Mouse (Mus musculus) forebrain, embryonic 15.5 days (tissue): ENCODE results near the gene Asap3. TPM values are rescaled to one million over a fixed set of nuclear protein-coding genes. Genes with fewer than 3 reads are reported as not detected.
A peak's percentile ranks its signal among the peaks of the same experiment; 100 is the strongest.

Experiments
- ATAC-seq: fragments of 200-750 bp; cut with Nextera tagmentation; replicated peaks from 2 replicates; pipeline ENCODE4 v1.8.0; 2017; ENCODE audit warnings: mild to moderate bottlenecking, moderate TSS enrichment, moderate library complexity
- H3K27ac ChIP-seq: fragments of 300-500 bp; sonication (generic); replicated peaks from 2 replicates; pipeline ENCODE4 v1.5.1; 2015; ENCODE audit warnings: mild to moderate bottlenecking, inconsistent platforms
- H3K27me3 ChIP-seq: fragments of 300-500 bp; sonication (generic); 2 replicates; pipeline ENCODE4 v1.6.1; 2015; ENCODE audit warnings: inconsistent platforms
- H3K36me3 ChIP-seq: fragments of 300-500 bp; sonication (generic); 2 replicates; pipeline ENCODE4 v1.6.1; 2015; ENCODE audit warnings: mild to moderate bottlenecking, inconsistent platforms
- H3K4me1 ChIP-seq: fragments of 300-500 bp; sonication (generic); 2 replicates; pipeline ENCODE4 v1.6.1; 2015; ENCODE audit warnings: inconsistent platforms
- H3K4me2 ChIP-seq: fragments of 300-500 bp; sonication (generic); replicated peaks from 2 replicates; pipeline ENCODE4 v1.6.1; 2015; ENCODE audit warnings: mild to moderate bottlenecking, inconsistent platforms
- H3K4me3 ChIP-seq: fragments of 300-500 bp; sonication (generic); 2 replicates; pipeline ENCODE4 v1.5.1; 2015; ENCODE audit warnings: mild to moderate bottlenecking, inconsistent platforms
- H3K9ac ChIP-seq: fragments of 300-500 bp; sonication (generic); replicated peaks from 2 replicates; pipeline ENCODE4 v1.6.1; 2015; ENCODE audit warnings: mild to moderate bottlenecking, inconsistent platforms
- H3K9me3 ChIP-seq: fragments of 300-500 bp; sonication (generic); 2 replicates; pipeline ENCODE4 v1.6.1; 2016; ENCODE audit warnings: inconsistent platforms
- WGBS: fragments of 180-500 bp; shearing (Covaris S2); methylation state at CpG from one replicate; pipeline ENCODE4 v1.1.7; 2015; ENCODE audit warnings: mixed read lengths; 5-methylcytosine and 5-hydroxymethylcytosine counted together
- polyA plus RNA-seq: library from polyadenylated mRNA; unstranded; fragments of >200 nt; fragmentation: Nextera tagmentation; extraction: Ambion mirVana; gene quantifications from 2 replicates; pipeline ENCODE4 v1.2.1, GENCODE M21; 2015

Gene Asap3
- polyA plus RNA-seq, 1 experiment from 2014 or later: 3.4 TPM

- Histone ChIP-seq H3K27me3 (peaks cover 60% of the 10 kb centered on the region), H3K4me2 (peak overlapping the region; percentile 56), H3K27ac (no peak overlapping the region), H3K36me3 (no peaks in the 10 kb centered on the region), H3K9me3 (no peaks in the 10 kb centered on the region), H3K9ac (0 out of 2 replicates have a peak overlapping the region, but pooled peaks have one; percentile 26), H3K4me1 (peaks cover 24% of the 10 kb centered on the region), H3K4me3 (peak overlapping the region; percentile 33)
- WGBS: under 1% methylated on average over 37 of the region's 37 CpGs
- ATAC-seq: no peak
Observed at GRCm38 (mm10) chr4:136248464-136249331, 42.5 kb downstream of the Asap3 start.

- H3K9me3 ChIP-seq: no peaks in the 10 kb centered on the region
- H3K27me3 ChIP-seq: peaks cover 60% of the 10 kb centered on the region
- H3K4me2 ChIP-seq: peak overlapping the region; percentile 56; the same call in 1 of the 2 replicates
Observed at GRCm38 (mm10) chr4:136249332-136249647, 43.1 kb downstream of the Asap3 start.

DNA sequence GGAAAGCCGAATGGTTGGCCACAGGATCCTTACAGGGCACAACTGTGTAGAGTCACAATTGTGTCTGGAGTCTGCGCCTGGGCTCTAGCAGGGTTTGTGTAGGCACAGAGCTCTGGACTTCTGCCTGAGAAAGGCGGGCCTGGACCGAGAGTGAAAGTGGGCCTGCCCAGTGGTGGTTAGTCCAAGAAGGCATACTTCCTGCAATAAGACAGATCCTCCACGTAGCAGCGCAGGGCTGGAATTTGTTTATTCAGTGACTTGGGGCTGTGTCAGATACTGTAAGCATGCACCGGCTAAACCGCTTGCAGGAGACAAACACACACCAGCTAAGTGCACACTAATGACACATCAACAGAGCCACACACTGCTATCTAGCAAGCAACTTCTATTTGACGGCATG is 43.6 kb downstream of the Asap3 start:
- Histone ChIP-seq H3K27me3 (peaks cover 57% of the 10 kb centered on the region), H3K9me3 (no peaks in the 10 kb centered on the region), H3K4me1 (peaks cover 24% of the 10 kb centered on the region), H3K4me3 (no peak overlapping the region), H3K4me2 (no peak overlapping the region), H3K9ac (no peak overlapping the region), H3K36me3 (no peaks in the 10 kb centered on the region), H3K27ac (no peak overlapping the region)
- 40% methylated on average over 9 of the region's 9 CpGs for WGBS
- no peak for ATAC-seq

More at GRCm38 (mm10) chr4:136249332-136249647, 43.1 kb downstream of the Asap3 start:
- Histone ChIP-seq H3K4me3 (no peak overlapping the region), H3K36me3 (no peaks in the 10 kb centered on the region), H3K4me1 (peaks cover 24% of the 10 kb centered on the region), H3K27ac (no peak overlapping the region), H3K9ac (no peak overlapping the region)
- ATAC-seq: no peak
- 3% methylated on average over 11 of the region's 11 CpGs for WGBS

DNA sequence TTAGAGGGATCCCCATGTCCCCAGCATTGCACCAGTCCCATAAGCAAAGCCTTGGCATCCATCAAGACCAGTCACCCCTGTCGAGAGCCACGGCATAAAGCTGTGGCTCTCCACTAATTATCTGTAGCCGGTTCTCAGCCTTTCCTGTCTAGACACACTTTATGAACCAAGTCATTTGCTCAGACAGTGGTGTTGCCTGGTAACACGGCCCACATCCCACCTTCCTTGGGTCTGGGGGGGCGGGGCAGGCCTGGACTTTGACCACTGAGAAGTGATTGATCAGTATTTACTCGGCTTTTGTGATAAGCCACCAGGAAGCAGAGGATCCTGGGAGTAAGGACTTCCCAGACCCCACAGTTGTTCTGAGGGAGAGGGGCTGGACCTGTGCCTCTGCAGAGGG is 49.8 kb downstream of the Asap3 start:
- WGBS: 66% methylated on average over 6 of the region's 6 CpGs
- no peak overlapping the region for H3K4me3 ChIP-seq
- no peak overlapping the region for H3K4me2 ChIP-seq
- H3K4me1 ChIP-seq: peaks cover 4% of the 10 kb centered on the region
- no peaks in the 10 kb centered on the region for H3K9me3 ChIP-seq
- H3K27ac ChIP-seq: no peak overlapping the region
- H3K27me3 ChIP-seq: peaks cover 4% of the 10 kb centered on the region; the same call in 1 of the 2 replicates
- ATAC-seq: no peak
- H3K36me3 ChIP-seq: no peaks in the 10 kb centered on the region
- H3K9ac ChIP-seq: no peak overlapping the region

DNA sequence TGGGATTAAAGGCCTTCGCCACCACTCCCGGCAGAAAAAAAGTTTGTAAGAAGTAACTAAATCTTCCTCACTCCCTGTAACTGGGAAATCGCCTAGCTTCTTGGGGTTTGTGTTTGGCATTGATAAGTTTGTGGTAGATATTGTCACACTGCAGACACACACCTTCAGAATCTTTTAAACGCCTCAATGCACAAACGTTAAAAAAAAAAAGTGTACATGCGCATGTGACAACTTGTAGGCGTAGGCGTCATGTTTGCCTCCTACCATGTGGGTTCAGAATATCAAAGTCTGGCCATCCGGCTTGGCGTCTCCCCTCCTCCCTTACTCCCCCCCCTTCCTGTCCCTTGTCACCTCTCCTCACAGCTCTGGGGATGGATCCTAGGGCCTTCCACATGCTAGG is 50.5 kb downstream of the Asap3 start:
- no peaks in the 10 kb centered on the region for H3K9me3 ChIP-seq
- no peak overlapping the region for H3K9ac ChIP-seq
- peaks cover 4% of the 10 kb centered on the region for H3K4me1 ChIP-seq
- no peak overlapping the region for H3K27ac ChIP-seq
- no peak overlapping the region for H3K4me3 ChIP-seq
- WGBS: 87% methylated on average over 10 of the region's 10 CpGs
- no peaks in the 10 kb centered on the region for H3K27me3 ChIP-seq
- ATAC-seq: no peak
- H3K36me3 ChIP-seq: no peaks in the 10 kb centered on the region
- no peak overlapping the region for H3K4me2 ChIP-seq

- Histone ChIP-seq H3K27me3 (no peaks in the 10 kb centered on the region), H3K9ac (no peak overlapping the region), H3K36me3 (no peaks in the 10 kb centered on the region), H3K4me3 (no peak overlapping the region), H3K27ac (no peak overlapping the region), H3K4me2 (no peak overlapping the region), H3K9me3 (no peaks in the 10 kb centered on the region), H3K4me1 (peaks cover 4% of the 10 kb centered on the region)
- WGBS: 57% methylated on average over 3 of the region's 3 CpGs
- no peak for ATAC-seq
Observed at GRCm38 (mm10) chr4:136259916-136260315, 53.8 kb downstream of the Asap3 start.

GRCm38 (mm10) chr4:136260491-136261180 is 54.5 kb downstream of the Asap3 start:
- Histone ChIP-seq H3K9me3 (no peaks in the 10 kb centered on the region), H3K27ac (no peak overlapping the region), H3K4me1 (peaks cover 4% of the 10 kb centered on the region), H3K27me3 (no peaks in the 10 kb centered on the region), H3K9ac (0 out of 2 replicates have a peak overlapping the region, but pooled peaks have one; percentile 5), H3K4me2 (no peak overlapping the region), H3K4me3 (no peak overlapping the region), H3K36me3 (no peaks in the 10 kb centered on the region)
- peak; percentile 67 for ATAC-seq
- WGBS: 40% methylated on average over 10 of the region's 10 CpGs

DNA sequence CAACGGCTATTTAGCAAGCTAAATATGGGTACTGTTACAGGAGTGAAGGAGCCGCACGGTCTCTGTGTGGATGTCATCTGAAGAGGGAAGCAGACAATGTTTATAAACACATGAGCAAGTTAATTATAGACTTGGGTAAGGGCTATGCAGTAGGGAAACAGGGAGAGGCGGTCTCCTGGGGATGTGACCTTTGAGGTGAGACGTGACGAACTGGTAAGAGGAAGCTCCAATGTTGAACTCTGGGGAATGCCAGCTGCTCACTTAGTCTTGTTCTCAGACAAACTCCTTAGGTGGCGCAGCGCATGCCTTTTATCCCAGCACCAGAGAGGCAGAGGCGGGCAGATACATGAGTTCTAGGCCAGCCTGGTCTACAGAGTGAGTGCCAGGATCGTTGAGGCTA is 55.7 kb downstream of the Asap3 start:
- Histone ChIP-seq H3K4me3 (no peak overlapping the region), H3K27ac (no peak overlapping the region), H3K4me1 (peaks cover 4% of the 10 kb centered on the region), H3K36me3 (no peaks in the 10 kb centered on the region), H3K27me3 (no peaks in the 10 kb centered on the region), H3K9me3 (no peaks in the 10 kb centered on the region), H3K4me2 (no peak overlapping the region), H3K9ac (no peak overlapping the region)
- 74% methylated on average over 10 of the region's 10 CpGs for WGBS
- no peak for ATAC-seq

DNA sequence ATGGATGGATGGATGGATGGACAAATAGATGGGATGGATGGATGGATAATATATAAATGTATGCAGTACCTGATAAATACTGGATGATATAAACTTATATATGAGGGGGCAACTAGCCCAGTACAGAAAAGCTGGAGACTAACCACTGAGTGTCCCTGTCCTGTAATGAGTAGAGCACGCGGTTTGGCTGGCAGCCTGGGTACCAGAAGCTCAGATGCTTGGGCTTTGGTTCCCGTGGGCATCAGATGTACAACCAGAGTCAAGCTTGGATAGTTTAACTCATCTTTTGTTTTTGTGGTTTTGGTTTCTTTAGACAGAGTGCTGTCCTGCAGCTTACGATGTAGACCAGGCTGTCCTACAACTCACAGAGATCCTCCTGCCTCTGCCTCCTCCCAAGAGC is 57.4 kb downstream of the Asap3 start:
- no peak overlapping the region for H3K27ac ChIP-seq
- no peaks in the 10 kb centered on the region for H3K9me3 ChIP-seq
- H3K27me3 ChIP-seq: no peaks in the 10 kb centered on the region
- no peak for ATAC-seq
- H3K9ac ChIP-seq: no peak overlapping the region
- no peak overlapping the region for H3K4me2 ChIP-seq
- no peaks in the 10 kb centered on the region for H3K36me3 ChIP-seq
- peaks cover 4% of the 10 kb centered on the region for H3K4me1 ChIP-seq
- no peak overlapping the region for H3K4me3 ChIP-seq
- WGBS: 93% methylated on average over 4 of the region's 4 CpGs

GRCm38 (mm10) chr4:136266716-136267343 is 60.7 kb downstream of the Asap3 start:
- no peak overlapping the region for H3K27ac ChIP-seq
- no peaks in the 10 kb centered on the region for H3K36me3 ChIP-seq
- H3K27me3 ChIP-seq: no peaks in the 10 kb centered on the region
- H3K4me2 ChIP-seq: no peak overlapping the region
- no peaks in the 10 kb centered on the region for H3K4me1 ChIP-seq
- H3K4me3 ChIP-seq: no peak overlapping the region
- no peak overlapping the region for H3K9ac ChIP-seq
- ATAC-seq: no peak
- H3K9me3 ChIP-seq: no peaks in the 10 kb centered on the region
- WGBS: 85% methylated on average over 9 of the region's 9 CpGs

DNA sequence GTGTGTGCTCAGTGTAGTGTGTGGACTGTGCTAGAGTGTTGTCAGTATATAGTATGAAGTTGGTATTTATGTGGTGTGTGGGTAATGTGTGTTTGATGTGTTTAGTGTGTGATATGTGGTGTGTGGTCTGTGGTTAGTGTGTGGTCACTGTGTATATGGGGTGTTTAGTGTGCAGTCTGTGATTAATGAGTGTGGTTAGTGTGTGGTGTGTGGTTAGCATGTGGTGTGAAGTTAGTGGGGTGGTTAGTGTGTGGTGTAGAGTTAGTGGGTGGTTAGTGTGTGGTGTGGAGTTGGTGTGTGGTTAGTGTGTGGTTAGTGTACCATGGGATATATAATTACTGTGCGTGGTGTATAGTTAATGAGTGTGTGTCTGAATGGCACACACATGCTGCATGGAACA is 62.7 kb downstream of the Asap3 start:
- no peak overlapping the region for H3K4me2 ChIP-seq
- H3K4me1 ChIP-seq: no peaks in the 10 kb centered on the region
- no peak for ATAC-seq
- 92% methylated on average over 1 of the region's 1 CpGs for WGBS
- no peak overlapping the region for H3K27ac ChIP-seq
- H3K4me3 ChIP-seq: no peak overlapping the region
- H3K36me3 ChIP-seq: no peaks in the 10 kb centered on the region
- H3K27me3 ChIP-seq: no peaks in the 10 kb centered on the region
- H3K9me3 ChIP-seq: no peaks in the 10 kb centered on the region
- no peak overlapping the region for H3K9ac ChIP-seq

- Histone ChIP-seq H3K27ac (no peak overlapping the region), H3K27me3 (no peaks in the 10 kb centered on the region), H3K9me3 (no peaks in the 10 kb centered on the region), H3K4me3 (no peak overlapping the region), H3K9ac (no peak overlapping the region), H3K4me1 (no peaks in the 10 kb centered on the region), H3K4me2 (no peak overlapping the region), H3K36me3 (no peaks in the 10 kb centered on the region)
- ATAC-seq: no peak
- WGBS: 83% methylated on average over 8 of the region's 8 CpGs
Observed at GRCm38 (mm10) chr4:136270648-136271047, 64.5 kb downstream of the Asap3 start.
